Mouse (Mus musculus) neural tube, embryonic 11.5 days (tissue): ENCODE measurements around the gene Zfp101. TPM values are rescaled to one million over a fixed set of nuclear protein-coding genes. Genes with fewer than 3 reads are reported as not detected.

ENCODE experiments used
- ATAC-seq: fragments of 200-750 bp; cut with Nextera tagmentation; 2 replicates; pipeline ENCODE4 v1.8.0; 2017; ENCODE audit warnings: moderate number of reproducible peaks, mild to moderate bottlenecking, moderate TSS enrichment, moderate library complexity; ENCODE audit not compliant: insufficient read depth, low FRiP score, low TSS enrichment
- DNase-seq: peaks from one replicate; pipeline ENCODE4 v3.0.0-alpha.2; 2015; ENCODE audit warnings: low spot score
- H3K27ac ChIP-seq: fragments of 300-500 bp; sonication (generic); 2 replicates; pipeline ENCODE4 v1.5.1; 2014; ENCODE audit warnings: low read depth, mild to moderate bottlenecking, low read length
- H3K27me3 ChIP-seq: fragments of 300-500 bp; sonication (generic); 2 replicates; pipeline ENCODE4 v1.6.1; 2014; ENCODE audit warnings: mild to moderate bottlenecking, low read length, mixed read lengths; ENCODE audit not compliant: control insufficient read depth, insufficient read depth
- H3K36me3 ChIP-seq: fragments of 300-500 bp; sonication (generic); 2 replicates; pipeline ENCODE4 v1.6.1; 2014; ENCODE audit warnings: mild to moderate bottlenecking, low read length, moderate library complexity, mixed read lengths; ENCODE audit not compliant: control insufficient read depth, insufficient read depth
- H3K4me1 ChIP-seq: fragments of 300-500 bp; sonication (generic); 2 replicates; pipeline ENCODE4 v1.6.1; 2014; ENCODE audit warnings: low read length, mixed read lengths; ENCODE audit not compliant: control insufficient read depth, insufficient read depth
- H3K4me2 ChIP-seq: fragments of 300-500 bp; sonication (generic); 2 replicates; pipeline ENCODE4 v1.6.1; 2014; ENCODE audit warnings: low read depth, mild to moderate bottlenecking, moderate library complexity
- H3K4me3 ChIP-seq: fragments of 300-500 bp; sonication (generic); 2 replicates; pipeline ENCODE4 v1.5.1; 2014; ENCODE audit warnings: low read depth, low read length
- H3K9ac ChIP-seq: fragments of 300-500 bp; sonication (generic); 2 replicates; pipeline ENCODE4 v1.6.1; 2014; ENCODE audit warnings: mild to moderate bottlenecking, low read length
- H3K9me3 ChIP-seq: fragments of 300-500 bp; sonication (generic); 2 replicates; pipeline ENCODE4 v1.6.1; 2016; ENCODE audit warnings: low read length; ENCODE audit not compliant: control insufficient read depth
- WGBS: fragments of 180-500 bp; shearing (Covaris S2); extraction: QIAGEN DNeasy Blood & Tissue Kit; methylation state at CpG from one replicate; pipeline ENCODE4 v1.1.7; 2014; 5-methylcytosine and 5-hydroxymethylcytosine counted together
- polyA plus RNA-seq: library from polyadenylated mRNA; unstranded; fragments of >200 nt; fragmentation: Nextera tagmentation; extraction: Ambion mirVana; gene quantifications from 2 replicates; pipeline ENCODE4 v1.2.1, GENCODE M21; 2014

Zfp101 gene
- polyA plus RNA-seq, 1 experiment from 2014 or later: 20.6 TPM

GRCm38 (mm10) chr17:33358411-33359384 lies 35.7 kb downstream of the Zfp101 start, which contains the start of gene Zfp81:
Gene Zfp81 (minus strand): TSS chr17:33358878.
- H3K27ac ChIP-seq: peak within 1 kb of the TSS; percentile 80
- peak within 1 kb of the TSS; percentile 86 for H3K9ac ChIP-seq
- no peaks in the 10 kb centered on the region for H3K27me3 ChIP-seq

GRCm38 (mm10) chr17:33352981-33353380 lies 41.5 kb downstream of the Zfp101 start:
- WGBS: 100% methylated on average over 1 of the region's 1 CpGs
- H3K9ac ChIP-seq: no peak overlapping the region
- H3K4me2 ChIP-seq: no peak overlapping the region
- H3K27me3 ChIP-seq: no peaks in the 10 kb centered on the region
- DNase-seq (no peak), ATAC-seq (no peak)
- H3K4me1 ChIP-seq: 0 out of 2 replicates have a peak, but pooled peaks cover 2% of the 10 kb centered on the region
- H3K36me3 ChIP-seq: no peaks in the 10 kb centered on the region
- no peak overlapping the region for H3K27ac ChIP-seq
- H3K9me3 ChIP-seq: no peaks in the 10 kb centered on the region
- no peak overlapping the region for H3K4me3 ChIP-seq

More at GRCm38 (mm10) chr17:33358411-33359384, 35.7 kb downstream of the Zfp101 start, which contains the start of gene Zfp81:
- H3K4me3 ChIP-seq: peak within 1 kb of the TSS; percentile 89
- DNase-seq (peak; percentile 90), ATAC-seq (peak; percentile 100)
- H3K36me3 ChIP-seq: no peaks in the 10 kb centered on the region
- 4% methylated on average over 47 of the region's 47 CpGs for WGBS
- H3K9me3 ChIP-seq: no peaks in the 10 kb centered on the region
- H3K4me1 ChIP-seq: 0 out of 2 replicates have a peak, but pooled peaks cover 3% of the 10 kb centered on the region
- peak within 1 kb of the TSS; percentile 56 for H3K4me2 ChIP-seq

Other genes starting within 250 kb of the Zfp101 start
- gene Olfr55, start 226.2 kb downstream of the Zfp101 start, polyA plus RNA-seq: 0.05 TPM in 1 of 2 replicates, not detected in the other
- not detected in 2 replicates for gene Olfr239, start 203.3 kb downstream of the Zfp101 start, polyA plus RNA-seq
- gene Olfr1564, start 173.0 kb downstream of the Zfp101 start, polyA plus RNA-seq: not detected in 2 replicates
- gene Zfp955a, start 139.5 kb downstream of the Zfp101 start, polyA plus RNA-seq: 20.6 and 22.8 TPM in 2 replicates
- gene Olfr63, start 130.0 kb downstream of the Zfp101 start, polyA plus RNA-seq: 0.07 TPM in 1 of 2 replicates, not detected in the other
- 9.5 and 10.3 TPM in 2 replicates for gene Zfp955b, start 105.1 kb downstream of the Zfp101 start, polyA plus RNA-seq
- 17.9 and 18.9 TPM in 2 replicates for gene Zfp81, start 35.8 kb downstream of the Zfp101 start, polyA plus RNA-seq
- gene Actl9, start 38.3 kb upstream of the Zfp101 start, polyA plus RNA-seq: not detected in 2 replicates
- gene Adamts10, start 129.6 kb upstream of the Zfp101 start, polyA plus RNA-seq: 37.0 and 40.8 TPM in 2 replicates
- 2.2 and 3.1 TPM in 2 replicates for gene Myo1f, start 161.1 kb upstream of the Zfp101 start, polyA plus RNA-seq
- 68.8 and 71.0 TPM in 2 replicates for gene Zfp414, start 234.4 kb upstream of the Zfp101 start, polyA plus RNA-seq
- gene Pram1, start 243.4 kb upstream of the Zfp101 start, polyA plus RNA-seq: 0.20 and 1.0 TPM in 2 replicates